Mouse (Mus musculus) MEL-GATA-1-ER (cell line): ENCODE measurements around the gene Rrp1b.
"Not testable (repeated sequence)": the region's sequence is repeated elsewhere in the genome, so short reads cannot be mapped to it uniquely, and the experiment has no call there.

ENCODE experiments used
- DNase-seq: peaks from one replicate; pipeline ENCODE4 v3.0.0-alpha.2; 2012; ENCODE audit warnings: low read depth; ENCODE audit errors: extremely low read depth

The Rrp1b gene

DNA sequence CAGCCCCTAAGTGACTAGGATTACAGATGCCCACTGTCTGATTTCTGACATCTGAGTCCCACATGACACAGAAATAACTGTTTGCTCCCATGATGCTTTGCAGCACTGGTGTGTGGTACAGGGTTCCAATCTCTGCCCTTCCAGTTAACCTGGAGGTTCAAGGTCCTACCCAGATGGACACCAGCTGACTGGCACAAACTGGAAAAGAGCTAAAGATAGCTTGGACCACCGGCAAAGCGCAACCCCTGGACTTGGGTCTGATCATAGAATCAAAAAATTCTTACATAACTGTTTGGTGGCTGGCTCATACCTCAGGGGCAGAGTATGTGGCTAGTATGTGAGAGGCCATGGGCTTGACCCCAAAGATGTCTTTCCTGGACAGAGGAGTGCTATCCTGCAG lies 47.5 kb downstream of the Rrp1b start:
- no peak for DNase-seq

DNA sequence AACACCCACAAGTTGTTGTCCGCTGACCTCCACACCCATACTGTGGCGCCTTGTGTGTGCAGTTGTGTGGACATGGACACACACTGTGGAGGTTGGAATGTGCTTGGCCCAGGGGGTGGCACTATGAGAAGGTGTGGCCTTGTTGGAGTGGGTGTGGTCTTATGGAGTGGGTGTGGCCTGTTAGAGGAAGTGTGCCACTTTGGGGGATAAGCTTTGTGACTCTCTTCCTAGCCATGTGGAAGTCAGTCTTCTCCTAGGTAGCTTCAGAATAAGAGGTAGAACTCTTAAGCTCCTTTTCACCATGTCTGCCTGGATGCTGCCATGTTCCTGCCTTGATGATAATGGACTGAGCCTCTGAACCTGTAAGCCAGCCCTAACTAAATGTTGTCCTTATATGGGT lies 51.2 kb downstream of the Rrp1b start:
- no peak for DNase-seq

DNA sequence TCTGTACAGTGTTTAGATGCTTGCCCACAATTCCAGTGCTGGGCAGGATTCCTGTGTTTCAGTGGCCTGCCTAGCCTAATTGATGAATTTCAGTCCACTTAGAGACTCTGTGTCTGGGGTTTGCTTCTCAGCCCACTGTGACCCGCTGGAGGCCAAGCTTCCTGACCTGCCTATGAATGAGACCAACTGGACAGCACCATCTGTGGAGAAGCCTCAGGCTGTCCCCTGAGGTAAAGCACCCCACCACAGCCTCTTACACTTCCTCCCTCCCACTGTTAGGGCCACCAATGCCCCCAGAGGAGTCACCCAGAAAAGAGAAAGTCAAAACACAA lies 55.1 kb downstream of the Rrp1b start:
- DNase-seq: no peak

DNA sequence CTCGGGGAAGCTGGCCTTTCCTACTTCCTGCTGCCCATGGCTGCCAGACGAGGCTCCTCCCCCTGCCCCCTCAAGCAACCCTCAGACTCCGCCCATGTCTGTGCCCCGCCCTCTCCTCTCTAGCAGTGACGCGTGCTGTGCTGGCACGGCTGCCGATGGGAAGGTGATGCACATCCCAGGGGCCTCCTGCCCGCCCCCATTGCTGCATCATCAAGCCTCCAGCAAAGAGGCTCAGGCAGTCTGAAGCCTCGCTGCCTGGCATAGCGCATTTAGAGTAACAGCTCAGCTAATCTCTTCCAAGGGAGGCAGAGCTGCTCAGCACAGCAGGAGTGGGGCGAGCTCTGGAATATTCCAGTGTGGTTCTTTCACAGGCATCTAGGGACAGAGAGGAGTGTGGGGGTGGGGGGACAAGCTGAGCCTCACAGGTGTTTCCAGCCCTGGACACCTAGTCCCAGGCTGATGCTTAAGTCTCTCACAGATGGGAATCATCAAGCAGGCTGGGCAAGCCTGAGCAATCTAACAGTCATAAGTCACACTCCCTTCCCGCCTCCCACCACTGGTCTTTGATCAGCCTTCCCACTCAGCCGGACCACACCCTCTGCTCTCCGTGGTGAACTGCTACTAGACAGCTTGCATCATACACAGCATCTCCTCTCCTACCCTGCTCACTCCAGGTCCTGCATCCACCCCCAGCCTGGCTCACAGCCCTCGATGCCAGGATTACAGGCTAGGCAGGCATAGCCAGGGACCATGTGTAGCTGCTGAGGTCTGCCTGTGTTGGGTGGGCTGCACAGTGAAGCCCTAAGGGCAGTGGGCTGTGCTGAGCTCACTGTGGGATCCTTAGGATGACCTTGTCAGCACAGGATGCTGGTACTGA lies 55.7 kb downstream of the Rrp1b start:
- peak; percentile 77 for DNase-seq

DNA sequence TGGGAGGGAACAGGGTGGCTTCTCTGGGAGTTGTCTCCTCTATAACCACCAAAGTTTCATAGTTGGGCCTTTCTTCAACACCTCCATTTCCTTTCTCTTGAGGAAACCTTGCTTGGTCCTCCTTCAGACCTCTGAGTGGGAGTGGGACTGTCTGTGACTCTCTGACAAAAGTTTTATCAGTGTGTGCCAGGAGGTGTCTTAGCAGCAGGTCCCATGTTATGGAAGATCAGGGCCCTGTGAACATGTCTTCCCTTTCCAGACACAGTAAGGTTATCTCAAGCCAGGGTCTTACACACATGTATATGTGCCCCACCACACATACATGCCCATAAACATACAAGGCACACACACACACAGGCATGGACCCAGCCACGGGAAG lies 56.3 kb downstream of the Rrp1b start:
- no peak for DNase-seq

DNA sequence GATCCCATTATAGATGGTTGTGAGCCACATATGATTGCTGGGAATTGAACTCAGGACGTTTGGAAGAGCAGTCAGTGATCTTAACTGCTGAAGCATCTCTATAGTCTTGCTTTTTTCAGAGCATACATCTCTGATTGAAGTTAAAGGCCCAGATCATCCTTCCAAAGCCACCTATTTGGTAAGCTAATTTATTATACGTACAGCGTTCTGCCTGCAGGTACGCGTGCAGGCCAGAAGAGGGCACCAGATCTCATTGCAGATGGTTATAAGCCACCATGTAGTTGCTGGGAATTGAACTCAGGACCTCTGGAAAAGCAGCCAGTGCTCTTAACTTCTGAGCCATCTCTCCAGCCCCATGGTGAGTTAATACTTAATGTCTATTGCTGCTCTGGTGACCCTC lies 57.0 kb downstream of the Rrp1b start:
- no peak for DNase-seq

DNA sequence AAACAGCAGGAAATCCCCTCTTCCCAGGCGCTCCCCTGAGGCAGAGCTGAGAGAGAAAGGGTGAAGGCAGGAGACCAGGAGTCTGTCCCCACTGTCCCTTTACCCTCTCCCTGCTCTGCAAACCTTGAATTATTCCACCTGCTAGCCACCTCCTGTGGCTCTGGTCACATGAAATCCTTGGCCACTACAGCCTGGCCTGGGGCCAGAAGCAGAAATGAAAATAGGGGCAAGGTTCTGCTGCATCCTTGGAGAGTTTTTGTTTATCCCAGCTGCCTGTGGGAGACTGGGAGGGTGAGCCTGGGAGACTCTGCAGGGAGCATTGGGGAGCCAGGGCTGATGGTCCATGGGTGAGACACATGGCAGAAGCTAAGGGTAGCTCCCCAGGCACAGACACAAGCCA lies 61.8 kb downstream of the Rrp1b start:
- DNase-seq: no peak

DNA sequence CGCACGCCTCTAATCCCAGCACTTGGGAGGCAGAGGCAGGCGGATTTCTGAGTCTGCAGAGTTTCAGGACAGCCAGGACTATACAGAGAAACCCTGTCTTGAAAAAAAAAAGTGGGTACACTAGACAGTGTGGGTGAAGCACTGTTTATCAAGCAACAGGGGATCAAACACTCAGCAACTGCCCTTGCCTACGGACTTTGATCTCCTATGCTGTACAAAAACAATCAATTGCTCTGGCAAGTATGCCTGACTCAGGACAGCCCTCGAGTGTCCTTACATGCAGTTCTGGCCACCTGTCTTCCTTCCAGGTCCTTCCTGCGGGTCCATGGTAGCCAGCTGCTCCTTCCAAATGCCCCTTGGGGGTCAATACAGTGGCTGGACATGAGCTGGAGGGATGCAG lies 63.0 kb downstream of the Rrp1b start:
- DNase-seq: not testable (repeated sequence)

DNA sequence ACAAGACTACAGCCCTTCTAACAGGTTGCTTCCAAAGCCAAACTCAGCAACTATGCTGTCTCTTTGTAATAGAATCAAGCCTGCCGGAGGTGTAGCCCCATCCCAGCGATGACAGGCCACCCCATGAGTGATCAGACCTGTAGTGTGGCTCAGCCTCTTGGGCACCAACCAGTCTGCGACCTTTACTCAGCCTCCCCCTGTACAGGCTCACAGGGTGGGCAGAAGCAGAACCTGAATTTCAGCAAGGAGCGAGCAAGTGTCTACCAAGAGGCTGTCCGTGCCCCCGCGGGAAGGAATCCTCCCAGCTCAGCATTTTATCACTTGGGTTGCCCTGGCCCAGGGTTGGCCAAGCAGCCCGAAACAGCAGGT lies 63.7 kb downstream of the Rrp1b start:
- no peak for DNase-seq

DNA sequence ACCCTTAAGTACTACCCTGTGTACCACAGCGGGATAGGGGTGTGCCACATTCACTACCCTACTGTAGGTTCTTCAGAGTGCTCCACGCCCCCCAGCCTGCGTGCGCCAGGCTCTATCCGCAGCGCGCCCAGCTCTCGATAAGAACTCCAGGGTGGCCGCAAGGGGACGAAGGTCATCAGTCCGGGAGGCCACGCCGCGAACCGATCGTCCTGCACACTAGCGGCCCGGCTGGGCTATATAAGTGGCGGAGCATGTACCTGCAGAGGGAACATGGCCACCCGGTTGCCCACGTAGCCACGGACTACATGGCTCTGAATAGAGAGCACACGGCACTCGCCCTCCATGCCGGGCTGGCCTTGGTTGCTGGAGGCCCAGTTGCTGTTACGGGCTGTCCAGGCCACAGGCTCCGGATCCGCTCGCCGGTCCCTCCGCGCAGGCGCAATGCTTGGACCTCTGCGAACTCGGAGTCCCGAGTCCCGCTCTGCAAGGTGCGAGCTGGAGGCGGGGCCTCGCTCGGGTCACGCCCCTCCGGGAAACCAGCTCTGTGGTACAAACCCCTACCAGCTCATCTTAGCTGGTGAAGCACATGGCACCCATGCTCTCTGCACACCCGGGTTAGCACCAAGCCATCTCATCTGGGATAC lies 64.2 kb downstream of the Rrp1b start:
- no peak for DNase-seq

DNA sequence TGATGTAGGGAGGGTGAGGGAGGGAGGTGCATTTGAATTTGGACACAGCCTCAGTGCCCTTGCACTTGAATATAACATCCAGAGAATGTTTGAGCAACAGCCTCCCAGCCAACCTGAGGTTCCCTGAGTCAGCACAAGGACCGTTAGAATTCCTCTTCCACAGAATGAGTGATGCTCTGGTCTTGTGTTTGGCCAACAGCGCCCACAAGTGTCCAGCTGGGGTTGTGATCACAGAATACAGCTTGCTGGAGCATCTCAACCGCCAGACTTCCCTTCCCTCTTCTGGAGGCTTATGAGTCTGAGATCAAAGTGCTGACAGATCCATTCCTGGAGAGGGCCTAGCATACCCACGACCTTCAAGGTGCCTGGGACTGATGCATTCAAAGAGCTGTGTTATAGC lies 67.2 kb downstream of the Rrp1b start:
- DNase-seq: no peak

DNA sequence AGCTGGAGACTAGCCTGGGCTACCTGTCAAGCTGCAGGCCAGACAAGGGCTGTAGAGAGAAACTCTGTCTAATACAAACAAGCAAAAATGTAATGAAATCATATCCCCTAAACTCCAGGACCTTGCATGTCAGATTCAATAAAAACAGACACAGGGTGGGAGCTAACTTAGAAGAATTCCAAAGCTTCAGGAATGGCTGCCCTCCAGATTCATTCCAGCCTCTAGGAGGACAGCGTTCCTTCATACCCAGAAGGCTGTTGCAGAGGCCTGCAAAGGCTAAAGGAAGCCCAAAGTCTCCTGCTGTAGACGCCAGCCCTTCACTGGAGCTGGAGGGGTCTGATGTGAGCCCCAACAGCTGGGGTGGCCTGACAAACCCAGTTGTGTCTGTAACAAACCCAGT lies 70.5 kb downstream of the Rrp1b start:
- no peak for DNase-seq

DNA sequence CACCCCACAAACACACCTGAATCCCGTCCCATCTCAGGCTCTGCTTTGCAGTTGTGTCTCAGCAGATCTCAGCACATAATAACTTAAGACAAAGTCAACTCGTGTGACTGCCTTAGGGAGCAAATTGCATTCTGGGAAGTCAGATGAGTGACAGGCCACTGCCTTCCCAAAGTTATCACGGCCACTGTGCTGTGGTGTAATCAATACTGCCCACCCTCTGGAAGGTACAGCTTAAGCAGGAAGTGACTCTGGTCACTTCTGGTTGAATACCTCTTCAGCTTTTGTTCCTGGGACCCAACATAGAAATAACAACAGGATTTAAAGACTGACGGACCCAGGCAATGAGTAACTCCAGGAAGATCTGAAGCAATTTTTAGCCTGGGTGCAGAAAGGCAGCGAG lies 72.0 kb downstream of the Rrp1b start:
- no peak for DNase-seq

DNA sequence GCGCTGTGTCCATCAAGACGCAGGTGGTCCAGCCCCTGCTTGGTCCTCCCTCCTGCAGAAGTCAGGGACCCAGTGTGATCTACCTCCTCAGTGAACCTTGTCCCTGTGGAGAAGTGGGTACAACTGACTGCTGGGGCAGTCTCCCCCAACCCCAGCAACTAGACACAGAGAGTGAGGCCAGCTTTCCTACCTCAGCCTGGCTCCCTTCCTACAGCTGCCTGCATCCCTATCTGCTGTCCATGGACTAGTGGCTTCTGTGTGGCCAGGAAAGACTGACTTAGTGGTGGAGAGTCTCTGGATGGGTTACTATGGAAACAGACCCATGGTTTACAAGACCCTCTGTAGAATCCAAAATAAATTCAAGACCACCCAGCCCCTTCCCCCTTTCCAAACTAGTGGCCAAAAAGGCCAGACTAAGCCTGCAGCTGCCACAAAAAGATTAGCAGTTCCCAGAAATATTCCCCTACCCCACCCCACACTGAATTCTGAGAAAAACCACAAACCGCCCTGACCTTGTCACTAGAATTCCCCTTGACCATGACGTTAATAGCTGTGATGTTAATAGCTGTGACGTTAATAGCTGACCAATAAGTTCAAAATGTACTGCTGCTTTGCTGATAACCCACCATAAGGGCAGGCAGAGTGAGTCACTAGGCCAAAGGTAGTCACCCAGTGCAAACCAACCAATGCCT lies 72.6 kb downstream of the Rrp1b start:
- DNase-seq: not testable (repeated sequence)

DNA sequence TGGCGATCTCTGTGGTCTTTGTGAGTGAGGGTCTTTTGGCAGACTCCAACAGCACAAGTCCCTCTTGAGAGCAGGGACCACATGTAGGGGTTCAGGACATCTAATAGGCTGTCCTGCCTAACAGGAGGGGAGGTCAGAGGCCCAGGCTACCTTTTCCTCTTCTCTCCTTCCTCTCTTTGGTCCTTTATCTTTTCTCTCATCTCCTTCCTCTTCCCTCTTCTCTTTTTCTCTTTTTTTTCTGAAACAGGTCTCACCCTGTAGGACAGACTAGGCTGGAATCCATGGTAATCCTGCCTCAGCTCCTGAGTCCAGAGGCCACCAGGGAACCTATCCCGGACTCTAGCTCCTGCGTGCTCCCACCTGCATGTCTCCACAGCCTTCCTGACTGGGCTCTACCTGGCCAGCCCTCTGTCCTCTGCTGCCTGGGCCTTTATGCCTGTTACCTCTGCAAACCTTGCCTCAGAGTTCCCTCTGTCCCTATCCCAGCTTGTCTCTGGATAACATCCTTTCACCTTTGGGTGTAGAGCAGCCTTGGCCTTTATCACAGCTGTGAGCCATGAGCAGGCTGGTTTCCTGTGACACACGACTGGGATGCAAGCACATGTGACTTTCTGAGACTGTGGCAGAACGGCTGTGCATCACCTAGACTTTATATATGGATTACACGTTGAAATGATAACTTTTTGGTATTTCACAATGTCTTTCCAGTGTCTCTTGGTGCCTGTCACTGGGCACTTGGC lies 73.5 kb downstream of the Rrp1b start:
- DNase-seq: no peak

DNA sequence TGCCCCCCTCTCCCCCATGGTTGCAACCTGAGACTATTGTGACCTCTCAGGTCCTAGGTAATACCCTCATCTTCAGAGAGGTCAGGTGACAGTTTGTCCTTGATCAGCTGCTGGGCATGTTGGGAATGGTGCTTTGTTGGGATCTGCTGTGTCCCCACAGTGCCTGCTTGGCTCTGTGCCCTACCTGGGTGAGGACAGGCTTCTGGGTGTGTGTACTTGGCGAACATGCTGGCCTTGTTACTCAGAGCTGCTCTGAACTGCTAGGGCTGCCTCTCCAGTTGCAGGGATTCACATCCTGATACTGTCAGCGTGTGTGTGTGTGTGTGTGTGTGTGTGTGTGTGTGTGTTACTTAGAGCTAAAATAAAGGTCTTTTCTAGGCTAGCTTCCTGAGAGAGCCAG lies 74.5 kb downstream of the Rrp1b start:
- DNase-seq: no peak

DNA sequence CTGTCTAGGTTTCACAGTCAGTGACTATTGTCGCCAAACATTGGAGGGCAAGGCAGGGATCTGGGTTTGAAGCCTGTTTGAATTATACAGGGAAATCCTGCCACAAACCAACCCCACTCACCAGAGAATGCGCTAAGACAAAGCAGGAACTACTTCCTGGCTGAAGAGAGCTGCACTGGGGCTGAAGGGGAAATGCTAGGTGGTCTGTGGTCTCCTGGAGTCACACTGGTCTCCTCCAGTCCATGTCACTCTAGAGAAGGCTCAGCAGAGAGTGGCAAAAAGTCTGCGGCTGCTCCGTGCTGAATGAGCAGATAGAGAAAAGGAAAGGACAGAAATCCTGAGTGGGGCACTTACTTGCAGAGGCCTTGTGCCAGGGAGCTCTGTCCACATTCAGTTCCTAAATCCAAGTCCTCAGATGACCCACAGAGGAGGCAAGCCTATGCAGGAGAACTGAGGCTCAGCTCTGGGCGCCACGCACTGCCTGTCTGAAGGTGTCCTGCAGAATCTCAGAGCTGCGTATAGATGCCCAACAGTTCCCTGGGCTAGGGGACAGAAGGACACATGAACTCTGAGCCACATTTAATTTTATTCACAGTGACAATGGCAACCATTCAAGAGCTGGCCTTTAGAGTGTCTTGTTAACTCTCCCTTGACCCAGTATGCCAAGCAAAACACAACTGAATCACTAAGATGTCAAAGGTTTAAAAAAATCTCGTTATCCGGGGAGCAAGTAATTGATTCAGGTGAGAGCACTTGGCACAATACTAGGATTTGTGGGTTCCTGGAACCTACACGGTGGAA lies 75.3 kb downstream of the Rrp1b start:
- DNase-seq: no peak
